Mouse (Mus musculus) heart, adult 2 months (tissue): ENCODE data around the gene Defb25. TPM values are rescaled to one million over a fixed set of nuclear protein-coding genes. Genes with fewer than 3 reads are reported as not detected.

Source experiments
- DNase-seq, 2 experiments: peaks; one replicate each; pipeline ENCODE4 v3.0.0; 2021
- H3K27ac ChIP-seq: fragments of 200-600 bp; 2 replicates; pipeline ENCODE4 v1.8.1; 2022
- H3K27me3 ChIP-seq: fragments of 200-500 bp; 2 replicates; pipeline ENCODE4 v1.6.1; 2012; ENCODE audit warnings: mild to moderate bottlenecking, low read length, inconsistent platforms, mixed read lengths; ENCODE audit not compliant: control insufficient read depth, insufficient read depth
- H3K36me3 ChIP-seq: fragments of 200-500 bp; 2 replicates; pipeline ENCODE4 v1.6.1; 2012; ENCODE audit warnings: low read length, inconsistent platforms; ENCODE audit not compliant: control insufficient read depth, insufficient read depth
- H3K4me1 ChIP-seq: fragments of 200-500 bp; 2 replicates; pipeline ENCODE4 v1.6.1; 2011; ENCODE audit warnings: low read length; ENCODE audit not compliant: control insufficient read depth, insufficient read depth
- H3K4me3 ChIP-seq: fragments of 200-600 bp; 2 replicates; pipeline ENCODE4 v1.8.1; 2022
- H3K79me2 ChIP-seq: fragments of 200-500 bp; replicated peaks from 2 replicates; pipeline ENCODE4 v1.6.1; 2012; ENCODE audit warnings: mild to moderate bottlenecking, inconsistent platforms, low read length, moderate library complexity, mixed read lengths; ENCODE audit not compliant: control insufficient read depth, insufficient read depth
- H3K9ac ChIP-seq: fragments of 200-500 bp; 2 replicates; pipeline ENCODE4 v1.6.1; 2012; ENCODE audit warnings: low read depth, mild to moderate bottlenecking, control low read depth, inconsistent platforms, low read length, mixed read lengths
- CTCF ChIP-seq: fragments of 200-600 bp; IDR thresholded peaks from 2 replicates; pipeline ENCODE4 v1.8.1; 2022; ENCODE audit warnings: antibody characterized with exemption, mild to moderate bottlenecking, moderate library complexity
- EP300 ChIP-seq: fragments of 200-500 bp; IDR thresholded peaks from 2 replicates; pipeline ENCODE4 v1.6.1; 2011; ENCODE audit warnings: low read depth, low read length, control low read depth; ENCODE audit not compliant: insufficient read depth
- POLR2A ChIP-seq: fragments of 200-500 bp; IDR thresholded peaks from 2 replicates; pipeline ENCODE4 v1.6.1; 2011; ENCODE audit warnings: mild to moderate bottlenecking, low read depth, low read length, control low read depth; ENCODE audit not compliant: insufficient read depth
- WGBS: fragments of 180-500 bp; shearing (Covaris S2); methylation state at CpG from one replicate; pipeline ENCODE4 v1.1.7; 2018; 5-methylcytosine and 5-hydroxymethylcytosine counted together
- intact Hi-C: fragments of 180-260 bp; cut with DNase I; formaldehyde crosslinking; loops from one replicate; pipeline ENCODE4 v1.15.1; 2025
- polyA plus RNA-seq: library from polyadenylated mRNA; depleted of rRNA; stranded (reverse); fragments of >200 nt; gene quantifications from 2 replicates; pipeline ENCODE4 v1.2.3, GENCODE M21; 2012
- total RNA-seq, 2 experiments: library from RNA; stranded (reverse); gene quantifications; 2 replicates each; pipeline ENCODE4 v1.2.3; 2021

Defb25 gene
- total and polyA plus RNA-seq, 3 experiments = not detected

DNA sequence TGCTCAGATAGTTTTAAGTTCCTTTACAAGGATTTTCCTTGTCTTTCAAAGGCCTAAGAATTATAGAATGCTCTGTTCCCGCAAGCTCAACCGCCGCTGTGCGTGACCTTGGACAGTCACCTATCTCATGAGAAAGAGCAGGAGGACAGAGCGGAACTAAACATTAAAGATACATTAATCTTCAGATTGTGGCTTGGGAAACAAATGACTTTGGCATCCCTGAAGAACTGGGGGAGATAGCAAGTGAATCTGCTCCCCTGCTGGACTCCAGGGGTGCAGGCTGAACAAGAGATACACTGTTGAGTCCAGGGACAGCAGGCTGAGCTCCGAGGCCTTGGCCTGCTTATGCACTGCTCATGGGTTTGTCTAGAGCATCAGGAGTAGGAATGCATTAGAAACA, 22.8 kb downstream of the Defb25 start:
- no peak for DNase-seq
- Histone ChIP-seq H3K4me1 (no peaks in the 10 kb centered on the region), H3K27ac (no peak overlapping the region), H3K36me3 (no peaks in the 10 kb centered on the region), H3K9ac (no peak overlapping the region), H3K27me3 (no peaks in the 10 kb centered on the region), H3K4me3 (no peak overlapping the region), H3K79me2 (no peaks in the 10 kb centered on the region)
- intact Hi-C loops = loop anchor here (5.0 kb wide), 1 partner anchor 128 kb away; no protein-coding TSS in a partner anchor
- 73% methylated on average over 6 of the region's 6 CpGs for WGBS
- TF ChIP-seq POLR2A = no peak
- TF ChIP-seq CTCF = no peak
- no peak for TF ChIP-seq EP300

DNA sequence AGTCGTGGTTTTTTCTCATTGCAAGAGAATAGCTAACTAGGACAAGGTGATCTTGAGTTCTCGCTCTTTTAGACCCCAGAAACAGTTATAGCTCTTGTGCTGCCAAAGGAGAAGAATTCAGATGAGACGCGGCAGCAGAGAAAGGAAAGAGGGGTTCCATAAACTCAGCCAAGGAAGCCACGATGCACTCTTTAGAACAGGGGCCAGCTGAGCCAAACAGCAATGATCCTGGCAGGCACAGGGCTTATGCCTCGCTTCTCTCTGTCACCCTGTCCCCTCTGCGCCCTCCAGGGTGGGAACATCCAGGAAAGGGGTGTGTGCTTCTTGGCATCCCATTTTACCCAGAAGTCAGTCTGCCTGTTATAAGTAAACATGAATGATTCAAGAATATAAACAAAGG, 23.6 kb downstream of the Defb25 start, which contains the start of gene Defb45:
TSS of gene Defb45 (minus strand) at position 101 of the 400 bp plus-strand sequence.
- H3K79me2 ChIP-seq = no peaks in the 10 kb centered on the region
- no peak within 1 kb of the TSS for H3K9ac ChIP-seq
- H3K4me3 ChIP-seq = no peak within 1 kb of the TSS
- intact Hi-C loops = no loop called here
- H3K4me1 ChIP-seq = no peaks in the 10 kb centered on the region
- WGBS = 57% methylated on average over 7 of the region's 7 CpGs
- H3K27me3 ChIP-seq = no peaks in the 10 kb centered on the region
- TF ChIP-seq CTCF = no peak
- TF ChIP-seq EP300 = no peak
- TF ChIP-seq POLR2A = no peak
- H3K36me3 ChIP-seq = no peaks in the 10 kb centered on the region
- no peak within 1 kb of the TSS for H3K27ac ChIP-seq
- no peak for DNase-seq

DNA sequence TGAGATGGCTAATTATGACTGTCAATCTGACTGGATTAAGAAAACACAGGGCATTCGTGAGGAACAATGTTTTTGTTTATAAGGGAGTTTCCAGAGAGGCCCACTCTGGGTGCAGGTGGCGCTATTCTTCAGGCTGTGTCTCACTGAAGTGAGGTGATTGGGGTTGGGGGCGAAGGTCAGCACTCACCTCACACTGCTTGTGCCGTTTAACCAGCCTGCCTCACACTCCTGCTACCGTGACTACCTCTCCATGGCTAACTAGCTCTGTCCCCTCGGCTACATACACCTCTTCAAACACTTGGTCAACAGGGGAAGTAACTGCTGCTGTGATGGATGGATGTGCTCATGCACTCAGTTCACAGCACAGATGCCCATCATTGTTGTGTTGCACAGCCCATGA, 33.8 kb downstream of the Defb25 start:
- no peaks in the 10 kb centered on the region for H3K4me1 ChIP-seq
- 65% methylated on average over 6 of the region's 6 CpGs for WGBS
- H3K9ac ChIP-seq = no peak overlapping the region
- no peak for TF ChIP-seq EP300
- no peak for TF ChIP-seq CTCF
- TF ChIP-seq POLR2A = no peak
- intact Hi-C loops = loop anchor here (5.0 kb wide), 1 partner anchor 137 kb away; no protein-coding TSS in a partner anchor
- H3K27me3 ChIP-seq = no peaks in the 10 kb centered on the region
- no peak overlapping the region for H3K4me3 ChIP-seq
- H3K27ac ChIP-seq = no peak overlapping the region
- H3K36me3 ChIP-seq = no peaks in the 10 kb centered on the region
- DNase-seq = no peak
- H3K79me2 ChIP-seq = no peaks in the 10 kb centered on the region

DNA sequence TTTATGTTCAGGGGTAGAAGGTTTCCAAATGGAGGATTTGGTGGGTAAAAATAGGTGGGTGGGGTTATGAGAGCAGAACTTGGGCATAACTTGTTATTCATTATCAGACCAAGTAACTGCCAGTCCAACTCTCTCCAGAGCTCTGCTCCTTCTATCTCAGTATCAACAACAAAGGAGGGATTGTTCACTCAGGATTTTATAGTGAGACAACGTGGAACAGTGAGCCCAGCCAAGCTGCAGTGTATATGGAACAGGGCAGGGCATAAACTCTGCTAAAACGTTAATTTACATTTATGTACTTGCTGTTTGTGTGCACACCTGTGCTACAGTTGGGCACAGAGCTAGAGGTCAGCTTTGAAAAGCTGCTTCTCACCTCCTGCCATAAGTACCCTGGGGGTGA, 34.4 kb downstream of the Defb25 start:
- H3K79me2 ChIP-seq = no peaks in the 10 kb centered on the region
- intact Hi-C loops = loop anchor here (5.0 kb wide), 1 partner anchor 136 kb away; no protein-coding TSS in a partner anchor

DNA sequence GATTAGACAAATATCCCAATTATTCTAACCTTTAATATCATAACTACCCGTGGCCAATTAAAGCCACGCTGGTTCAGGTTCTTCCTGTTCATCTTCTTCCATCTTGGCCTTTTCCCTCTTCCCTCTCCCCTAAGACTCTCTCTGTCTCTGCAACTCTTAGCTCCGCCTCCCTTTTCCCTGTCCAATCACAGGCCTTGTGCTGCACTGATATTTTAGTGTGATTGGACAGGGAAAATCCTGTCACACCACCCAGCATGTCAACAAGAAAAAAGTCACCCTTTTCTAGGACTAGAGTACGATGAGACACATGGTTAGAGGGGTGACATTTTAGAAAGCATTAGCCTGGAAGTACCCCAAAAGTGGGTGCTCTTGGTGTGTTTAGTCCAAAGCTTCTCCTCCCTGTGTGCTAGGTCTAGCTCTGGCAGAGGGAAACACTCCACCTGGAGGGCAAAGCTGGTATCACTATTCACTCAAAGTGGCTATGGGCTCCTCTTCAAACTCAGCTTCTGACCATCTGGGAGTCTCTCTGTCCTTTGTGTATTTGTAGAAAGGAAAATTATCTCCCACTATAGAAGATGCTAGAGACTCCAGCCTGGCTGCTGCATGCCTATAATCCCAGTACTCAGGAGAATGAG, 35.8 kb downstream of the Defb25 start:
- DNase-seq = no peak
- Histone ChIP-seq H3K27ac (no peak overlapping the region), H3K79me2 (no peaks in the 10 kb centered on the region), H3K36me3 (no peaks in the 10 kb centered on the region), H3K4me1 (no peaks in the 10 kb centered on the region), H3K4me3 (no peak overlapping the region), H3K27me3 (no peaks in the 10 kb centered on the region), H3K9ac (no peak overlapping the region)
- 83% methylated on average over 4 of the region's 4 CpGs for WGBS
- no peak for TF ChIP-seq POLR2A
- TF ChIP-seq EP300 = no peak
- TF ChIP-seq CTCF = peak; percentile 64
- intact Hi-C loops = loop anchor here (5.0 kb wide), 1 partner anchor 135 kb away; no protein-coding TSS in a partner anchor

More for the DNA sequence above, 34.4 kb downstream of the Defb25 start:
- TF ChIP-seq EP300 = no peak
- TF ChIP-seq CTCF = no peak
- no peak for TF ChIP-seq POLR2A
- Histone ChIP-seq H3K27me3 (no peaks in the 10 kb centered on the region), H3K4me3 (no peak overlapping the region), H3K4me1 (no peaks in the 10 kb centered on the region), H3K27ac (no peak overlapping the region), H3K36me3 (no peaks in the 10 kb centered on the region), H3K9ac (no peak overlapping the region)
- no peak for DNase-seq
- WGBS = 48% methylated on average over 2 of the region's 2 CpGs

DNA sequence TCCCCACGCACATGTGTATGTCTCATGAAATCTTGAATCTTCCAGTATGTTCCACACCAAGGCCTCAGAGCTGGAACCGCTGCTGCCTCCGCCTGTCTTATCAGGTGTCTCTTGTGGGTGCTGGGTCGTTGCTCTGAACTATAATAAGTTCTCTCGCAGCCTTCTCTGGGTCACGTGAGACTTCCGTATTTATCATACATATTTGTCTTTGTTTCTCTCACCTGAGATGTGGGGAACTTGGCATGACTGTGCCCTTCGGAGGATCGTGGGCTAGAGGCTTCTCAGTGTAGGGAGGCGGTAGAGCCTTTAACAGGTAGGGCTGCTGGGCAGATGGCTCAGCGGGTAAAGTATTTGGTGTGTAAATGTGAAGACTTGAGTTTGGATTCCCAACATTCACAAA, 42.2 kb downstream of the Defb25 start:
- intact Hi-C loops = no loop called here
- Histone ChIP-seq H3K4me1 (no peaks in the 10 kb centered on the region), H3K27me3 (no peaks in the 10 kb centered on the region; the same call in 1 of the 2 replicates), H3K36me3 (no peaks in the 10 kb centered on the region), H3K27ac (no peak overlapping the region), H3K4me3 (no peak overlapping the region), H3K9ac (no peak overlapping the region), H3K79me2 (no peaks in the 10 kb centered on the region)
- 63% methylated on average over 11 of the region's 11 CpGs for WGBS
- TF ChIP-seq POLR2A (no peak), CTCF (no peak), EP300 (no peak)
- no peak for DNase-seq
